Mouse (Mus musculus) liver, embryonic 14.5 days (tissue): ENCODE measurements around the gene Zfp366. TPM values are rescaled to one million over a fixed set of nuclear protein-coding genes. Genes with fewer than 3 reads are reported as not detected.

ENCODE experiments used
- ATAC-seq: fragments of 200-750 bp; cut with Nextera tagmentation; 2 replicates; pipeline ENCODE4 v1.8.0; 2017; ENCODE audit warnings: moderate number of reproducible peaks, mild to moderate bottlenecking, moderate library complexity; ENCODE audit not compliant: insufficient read depth
- DNase-seq, 3 experiments: peaks; one replicate each; pipeline ENCODE4 v3.0.0-alpha.2; 2012 to 2013; ENCODE audit warnings: low read depth in 3 of 3, low spot score in 3 of 3
- H3K27ac ChIP-seq: fragments of 300-500 bp; sonication (generic); 2 replicates; pipeline ENCODE4 v1.5.1; 2014; ENCODE audit warnings: moderate library complexity, mild to moderate bottlenecking, control low read depth, inconsistent platforms
- H3K27me3 ChIP-seq: fragments of 300-500 bp; sonication (generic); 2 replicates; pipeline ENCODE4 v1.6.1; 2014; ENCODE audit warnings: mild to moderate bottlenecking, low read length, moderate library complexity; ENCODE audit not compliant: control insufficient read depth, insufficient read depth
- H3K36me3 ChIP-seq: fragments of 300-500 bp; sonication (generic); replicated peaks from 2 replicates; pipeline ENCODE4 v1.6.1; 2014; ENCODE audit warnings: low read depth; ENCODE audit not compliant: control insufficient read depth, insufficient read depth
- H3K4me1 ChIP-seq, 2 experiments: fragments of 200-500 bp in 1 of 2; fragments of 300-500 bp in 1 of 2; sonication (generic) in 1 of 2; replicated peaks; 2 replicates each; pipeline ENCODE4 v1.6.1; 2012 to 2014; ENCODE audit warnings: antibody characterized with exemption in 1 of 2, inconsistent platforms in 1 of 2, low read length in 1 of 2; ENCODE audit not compliant: control insufficient read depth in 2 of 2, insufficient read depth in 2 of 2
- H3K4me2 ChIP-seq: fragments of 300-500 bp; sonication (generic); 2 replicates; pipeline ENCODE4 v1.6.1; 2014; ENCODE audit warnings: low read depth, mild to moderate bottlenecking, control low read depth, moderate library complexity
- H3K4me3 ChIP-seq, 2 experiments: fragments of 200-500 bp in 1 of 2; fragments of 300-500 bp in 1 of 2; sonication (generic) in 1 of 2; 2 replicates each; pipeline ENCODE4 v1.5.1; 2012 to 2014; ENCODE audit warnings: low read depth in 2 of 2, low read length in 2 of 2, mild to moderate bottlenecking in 2 of 2, control low read depth in 1 of 2, inconsistent platforms in 1 of 2, moderate library complexity in 1 of 2; ENCODE audit not compliant: insufficient read depth in 1 of 2
- H3K9ac ChIP-seq: fragments of 300-500 bp; sonication (generic); replicated peaks from 2 replicates; pipeline ENCODE4 v1.6.1; 2014; ENCODE audit warnings: mild to moderate bottlenecking, control low read depth, moderate library complexity
- H3K9me3 ChIP-seq: fragments of 300-500 bp; sonication (generic); 2 replicates; pipeline ENCODE4 v1.6.1; 2016; ENCODE audit warnings: low read length, mixed read lengths; ENCODE audit not compliant: control insufficient read depth
- CTCF ChIP-seq: IDR thresholded peaks from 2 replicates; pipeline ENCODE4 v1.5.1; 2016; ENCODE audit warnings: antibody characterized with exemption, low read depth, control low read depth
- EP300 ChIP-seq: IDR thresholded peaks from 2 replicates; pipeline ENCODE4 v1.6.1; 2016; ENCODE audit warnings: antibody characterized with exemption, low read depth
- WGBS: fragments of 180-500 bp; shearing (Covaris S2); extraction: QIAGEN DNeasy Blood & Tissue Kit; methylation state at CpG from one replicate; pipeline ENCODE4 v1.1.7; 2014; ENCODE audit not compliant: insufficient replicate concordance; 5-methylcytosine and 5-hydroxymethylcytosine counted together
- polyA plus RNA-seq, 2 experiments: library from polyadenylated mRNA; depleted of rRNA in 1 of 2; stranded (reverse) in 1 of 2; unstranded in 1 of 2; fragments of >200 nt; fragmentation: Nextera tagmentation in 1 of 2; extraction: Ambion mirVana in 1 of 2; gene quantifications; 2 replicates each; pipeline versions ENCODE4 v1.2.1 to v1.2.3; 2012 to 2014

Gene Zfp366
- polyA plus RNA-seq, 2 experiments = 0.28 to 0.46 TPM

DNA sequence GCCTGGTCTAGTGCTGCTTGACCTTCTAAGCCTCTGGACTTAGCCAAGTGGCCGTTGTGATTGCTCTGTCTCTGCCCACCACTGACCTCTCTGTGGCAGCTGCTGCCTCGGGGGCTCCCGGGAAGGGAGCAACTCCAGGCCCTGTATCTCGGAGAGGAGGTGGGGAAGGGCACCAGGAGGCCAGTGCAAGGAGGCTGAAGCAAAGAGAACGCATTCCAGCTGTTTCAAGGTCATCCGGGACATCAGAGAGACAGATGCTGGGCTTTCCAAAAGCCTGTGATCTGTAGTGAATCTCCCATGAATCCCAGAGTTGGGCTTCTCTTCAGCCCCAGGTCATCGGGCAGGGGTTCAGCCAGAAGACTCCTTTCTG, 54.5 kb downstream of the Zfp366 start:
- no peak for TF ChIP-seq EP300
- no peak for TF ChIP-seq CTCF
- Histone ChIP-seq H3K4me1 (peaks cover 0 to 7% of the 10 kb centered on the region in 2 experiments; a peak in 2 of 4 replicates), H3K36me3 (no peaks in the 10 kb centered on the region), H3K27ac (no peak overlapping the region), H3K27me3 (no peaks in the 10 kb centered on the region), H3K9ac (no peak overlapping the region), H3K4me2 (no peak overlapping the region), H3K4me3 (no peak overlapping the region), H3K9me3 (no peaks in the 10 kb centered on the region)
- WGBS = 38% methylated on average over 7 of the region's 7 CpGs
- DNase-seq (no peak), ATAC-seq (no peak)

DNA sequence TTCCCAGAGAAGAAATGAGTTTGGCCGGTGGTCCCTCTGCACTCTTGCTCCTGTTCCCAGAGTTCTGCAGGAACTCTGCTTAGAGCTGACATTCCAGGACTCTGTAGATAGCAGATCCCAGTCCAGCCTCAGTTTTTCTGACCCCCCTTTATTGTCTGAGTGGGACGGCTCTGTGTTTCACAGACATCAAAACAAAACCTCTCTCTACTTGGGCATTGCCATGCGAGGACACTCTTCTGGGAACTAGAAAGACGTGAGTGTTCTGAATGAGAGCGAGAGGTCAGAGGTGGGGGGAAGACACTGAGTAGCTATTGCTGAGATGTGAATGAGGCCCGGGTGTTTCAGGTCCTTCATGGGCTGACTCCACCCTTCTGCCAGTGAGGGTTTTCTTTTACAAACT, 55.1 kb downstream of the Zfp366 start:
- no peak for ATAC-seq
- H3K36me3 ChIP-seq = no peaks in the 10 kb centered on the region
- H3K27ac ChIP-seq = no peak overlapping the region
- H3K9ac ChIP-seq = no peak overlapping the region
- TF ChIP-seq EP300 (no peak), CTCF (no peak)
- no peak overlapping the region for H3K4me3 ChIP-seq
- H3K4me1 ChIP-seq = peaks cover 0 to 7% of the 10 kb centered on the region in 2 experiments; a peak in 2 of 4 replicates
- no peaks in the 10 kb centered on the region for H3K9me3 ChIP-seq
- H3K27me3 ChIP-seq = no peaks in the 10 kb centered on the region
- no peak overlapping the region for H3K4me2 ChIP-seq
- no peak for DNase-seq
- 52% methylated on average over 6 of the region's 6 CpGs for WGBS

DNA sequence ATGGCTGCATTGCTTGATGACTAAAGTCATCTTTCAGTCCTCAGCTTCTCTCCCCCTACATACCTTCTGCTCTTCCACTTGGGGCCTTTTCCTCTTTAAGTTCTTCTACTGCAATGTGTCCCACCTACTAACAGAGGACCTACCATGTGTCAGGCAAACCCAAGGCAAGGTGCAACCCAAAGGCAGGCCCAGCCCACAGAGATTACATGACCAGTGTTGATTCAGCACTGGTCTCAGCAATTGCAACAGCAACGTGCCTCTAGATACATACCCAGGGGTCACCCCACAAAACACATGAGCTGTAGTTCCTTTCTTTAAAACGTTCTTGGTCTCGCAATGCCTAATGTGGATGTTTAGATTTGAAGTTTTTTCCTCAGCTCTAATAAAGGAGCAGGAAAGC, 57.4 kb downstream of the Zfp366 start:
- no peaks in the 10 kb centered on the region for H3K9me3 ChIP-seq
- H3K4me1 ChIP-seq = peaks cover 0 to 7% of the 10 kb centered on the region in 2 experiments; a peak in 2 of 4 replicates
- DNase-seq = no peak
- no peak overlapping the region for H3K4me3 ChIP-seq
- H3K9ac ChIP-seq = no peak overlapping the region
- no peak for ATAC-seq
- no peak overlapping the region for H3K4me2 ChIP-seq
- H3K27ac ChIP-seq = no peak overlapping the region
- WGBS = 41% methylated on average over 3 of the region's 3 CpGs
- TF ChIP-seq CTCF (no peak), EP300 (no peak)
- no peaks in the 10 kb centered on the region for H3K27me3 ChIP-seq
- H3K36me3 ChIP-seq = no peaks in the 10 kb centered on the region

DNA sequence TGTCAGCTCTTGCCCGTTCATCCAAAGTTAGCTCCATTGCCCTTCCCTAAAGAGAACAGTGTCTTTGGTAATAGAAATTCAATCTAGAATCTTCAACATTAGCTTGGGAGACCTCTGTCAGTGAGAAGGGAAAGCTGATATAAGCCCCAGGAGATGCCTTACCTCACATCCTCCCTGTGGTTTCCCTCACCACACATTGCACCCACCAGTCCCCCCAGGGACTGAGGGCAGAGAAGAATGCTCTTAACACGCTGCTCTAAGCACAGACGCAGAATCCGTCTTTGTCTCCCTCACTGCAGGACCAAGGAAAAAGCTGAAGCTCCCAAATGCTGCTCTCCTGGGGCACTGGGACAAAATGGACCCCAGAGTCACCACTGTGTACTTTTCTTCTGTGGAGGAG, 58.3 kb downstream of the Zfp366 start:
- 35% methylated on average over 4 of the region's 4 CpGs for WGBS
- no peaks in the 10 kb centered on the region for H3K36me3 ChIP-seq
- ATAC-seq = no peak
- H3K27ac ChIP-seq = no peak overlapping the region
- no peaks in the 10 kb centered on the region for H3K27me3 ChIP-seq
- no peak for TF ChIP-seq EP300
- no peak for TF ChIP-seq CTCF
- DNase-seq = no peak
- H3K4me3 ChIP-seq = no peak overlapping the region
- no peaks in the 10 kb centered on the region for H3K9me3 ChIP-seq
- H3K9ac ChIP-seq = no peak overlapping the region
- H3K4me1 ChIP-seq = peaks cover 0 to 7% of the 10 kb centered on the region in 2 experiments; a peak in 2 of 4 replicates
- H3K4me2 ChIP-seq = no peak overlapping the region

DNA sequence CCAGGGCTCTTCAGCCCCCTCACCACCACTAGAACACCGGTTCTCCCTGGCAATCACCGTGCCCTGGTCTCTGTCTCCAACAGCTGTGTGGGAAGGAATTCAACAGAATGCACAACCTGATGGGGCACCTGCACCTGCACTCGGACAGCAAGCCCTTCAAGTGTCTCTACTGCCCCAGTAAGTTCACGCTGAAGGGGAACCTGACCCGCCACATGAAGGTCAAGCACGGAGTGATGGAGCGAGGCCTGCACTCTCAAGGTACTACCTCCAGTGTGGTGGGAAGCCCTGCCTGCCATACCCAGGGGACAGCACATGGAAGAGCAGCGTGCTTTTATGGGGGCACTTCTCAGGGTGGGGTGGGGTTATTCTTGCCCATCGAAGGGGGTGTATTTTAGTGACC, 59.2 kb downstream of the Zfp366 start:
- Histone ChIP-seq H3K4me2 (no peak overlapping the region), H3K9ac (no peak overlapping the region), H3K4me1 (peaks cover 0 to 4% of the 10 kb centered on the region in 2 experiments; a peak in 1 of 4 replicates), H3K36me3 (no peaks in the 10 kb centered on the region), H3K27ac (no peak overlapping the region), H3K9me3 (no peaks in the 10 kb centered on the region), H3K27me3 (no peaks in the 10 kb centered on the region), H3K4me3 (no peak overlapping the region)
- no peak for DNase-seq
- WGBS = 75% methylated on average over 9 of the region's 9 CpGs
- no peak for ATAC-seq
- TF ChIP-seq CTCF (no peak), EP300 (no peak)
